Mouse (Mus musculus) gastrocnemius, postnatal 10 days (tissue): Measurements from ENCODE around the gene Cma2. TPM values are rescaled to one million over a fixed set of nuclear protein-coding genes. Genes with fewer than 3 reads are reported as not detected.

ENCODE experiments used
- total RNA-seq, 2 experiments: library from RNA; stranded (reverse); gene quantifications; 2 replicates each; pipeline ENCODE4 v1.2.3; 2021

Cma2 gene
- total RNA-seq, 2 experiments from 2014 or later: 0.65 to 1.5 TPM

Other genes starting within 250 kb of the Cma2 start
- under 1 TPM; 0.19 to 0.50 TPM for gene Tgm1, start 237.1 kb upstream of the Cma2 start, total RNA-seq
- 10 to 100 TPM in 1 of 2 experiments, 1 to 10 TPM in 1; 9.4 to 10.2 TPM for gene Rabggta, start 228.7 kb upstream of the Cma2 start, total RNA-seq
- gene Dhrs1, start 205.3 kb upstream of the Cma2 start, total RNA-seq: 10 to 100 TPM; 33.2 to 33.3 TPM
- gene Nop9, start 205.3 kb upstream of the Cma2 start, total RNA-seq: 10 to 100 TPM; 13.4 to 15.2 TPM
- not detected for gene Cideb, start 192.5 kb upstream of the Cma2 start, total RNA-seq
- under 1 TPM; 0.07 to 0.14 TPM for gene Ltb4r2, start 189.6 kb upstream of the Cma2 start, total RNA-seq
- under 1 TPM; 0.16 to 0.61 TPM for gene Ltb4r1, start 185.0 kb upstream of the Cma2 start, total RNA-seq
- 1 to 10 TPM; 5.9 to 9.4 TPM for gene Adcy4, start 166.9 kb upstream of the Cma2 start, total RNA-seq
- gene Ripk3, start 162.1 kb upstream of the Cma2 start, total RNA-seq: 1 to 10 TPM; 3.9 to 4.2 TPM
- 10 to 100 TPM in 1 of 2 experiments, 1 to 10 TPM in 1; 9.3 to 14.8 TPM for gene Nfatc4, start 127.8 kb upstream of the Cma2 start, total RNA-seq
- gene Nynrin, start 97.0 kb upstream of the Cma2 start, total RNA-seq: 10 to 100 TPM in 1 of 2 experiments, 1 to 10 TPM in 1; 9.3 to 15.3 TPM
- gene Cbln3, start 66.6 kb upstream of the Cma2 start, total RNA-seq: under 1 TPM; 0.16 to 0.29 TPM
- gene Khnyn, start 66.0 kb upstream of the Cma2 start, total RNA-seq: 10 to 100 TPM in 1 of 2 experiments, 1 to 10 TPM in 1; 8.0 to 11.6 TPM
- gene Sdr39u1, start 50.7 kb upstream of the Cma2 start, total RNA-seq: 10 to 100 TPM; 73.3 to 82.4 TPM
- 10 to 100 TPM; 18.2 to 18.8 TPM for gene Cma1, start 6.3 kb upstream of the Cma2 start, total RNA-seq
- gene Mcpt1, start 67.0 kb downstream of the Cma2 start, total RNA-seq: not detected
- not detected for gene Mcpt9, start 79.5 kb downstream of the Cma2 start, total RNA-seq
- gene Mcpt2, start 91.1 kb downstream of the Cma2 start, total RNA-seq: not detected
- 10 to 100 TPM; 12.7 to 13.9 TPM for gene Mcpt4, start 111.3 kb downstream of the Cma2 start, total RNA-seq
- under 1 TPM in 1 of 2 experiments, not detected in 1; 0.43 TPM for gene Mcpt8, start 134.3 kb downstream of the Cma2 start, total RNA-seq
- under 1 TPM in 1 of 2 experiments, not detected in 1; 0.97 TPM for gene Ctsg, start 151.6 kb downstream of the Cma2 start, total RNA-seq
- not detected for gene Gzme, start 169.6 kb downstream of the Cma2 start, total RNA-seq
- gene Gzmd, start 181.6 kb downstream of the Cma2 start, total RNA-seq: not detected
- gene Gzmg, start 208.6 kb downstream of the Cma2 start, total RNA-seq: not detected
- gene Gzmn, start 223.6 kb downstream of the Cma2 start, total RNA-seq: not detected